Mouse (Mus musculus) thymus, adult 2 months (tissue): ENCODE measurements around the gene Bola2. TPM values are rescaled to one million over a fixed set of nuclear protein-coding genes. Genes with fewer than 3 reads are reported as not detected.
"Not testable (repeated sequence)": the region's sequence is repeated elsewhere in the genome, so short reads cannot be mapped to it uniquely, and the experiment has no call there.

Experiments used
- DNase-seq: peaks from one replicate; pipeline ENCODE4 v3.0.0; 2021
- H3K27ac ChIP-seq: fragments of 200-500 bp; 2 replicates; pipeline ENCODE4 v1.5.1; 2012; ENCODE audit warnings: low read length, control low read depth; ENCODE audit not compliant: control insufficient read depth, insufficient read depth
- H3K27me3 ChIP-seq: fragments of 200-500 bp; 2 replicates; pipeline ENCODE4 v1.6.1; 2012; ENCODE audit warnings: mild to moderate bottlenecking, low read length, moderate library complexity, mixed read lengths; ENCODE audit not compliant: control insufficient read depth, insufficient read depth
- H3K36me3 ChIP-seq: fragments of 200-500 bp; 2 replicates; pipeline ENCODE4 v1.6.1; 2012; ENCODE audit warnings: mild to moderate bottlenecking, low read length, moderate library complexity; ENCODE audit not compliant: control insufficient read depth, insufficient read depth
- H3K4me1 ChIP-seq: fragments of 200-500 bp; replicated peaks from 2 replicates; pipeline ENCODE4 v1.6.1; 2012; ENCODE audit warnings: low read length; ENCODE audit not compliant: control insufficient read depth, insufficient read depth
- H3K4me3 ChIP-seq: fragments of 200-500 bp; 2 replicates; pipeline ENCODE4 v1.5.1; 2012; ENCODE audit warnings: mild to moderate bottlenecking, low read length, control low read depth, moderate library complexity; ENCODE audit not compliant: control insufficient read depth, insufficient read depth
- CTCF ChIP-seq: fragments of 200-500 bp; IDR thresholded peaks from 2 replicates; pipeline ENCODE4 v1.5.1; 2012; ENCODE audit warnings: mild to moderate bottlenecking, control low read depth, low read length, moderate library complexity, borderline replicate concordance; ENCODE audit not compliant: control insufficient read depth, poor library complexity, insufficient read depth; ENCODE audit errors: extremely low read depth
- POLR2A ChIP-seq: fragments of 200-500 bp; IDR thresholded peaks from 2 replicates; pipeline ENCODE4 v1.6.1; 2012; ENCODE audit warnings: mild to moderate bottlenecking, low read length, control low read depth, moderate library complexity; ENCODE audit not compliant: control insufficient read depth, poor library complexity, insufficient read depth; ENCODE audit errors: extremely low read depth
- WGBS: fragments of 180-500 bp; shearing (Covaris S2); methylation state at CpG from one replicate; pipeline ENCODE4 v1.1.7; 2018; 5-methylcytosine and 5-hydroxymethylcytosine counted together
- polyA plus RNA-seq: library from polyadenylated mRNA; depleted of rRNA; stranded (reverse); fragments of >200 nt; gene quantifications from 2 replicates; pipeline ENCODE4 v1.2.3, GENCODE M21; 2012

Bola2 gene
- polyA plus RNA-seq, 1 experiment: 51.3 TPM

DNA sequence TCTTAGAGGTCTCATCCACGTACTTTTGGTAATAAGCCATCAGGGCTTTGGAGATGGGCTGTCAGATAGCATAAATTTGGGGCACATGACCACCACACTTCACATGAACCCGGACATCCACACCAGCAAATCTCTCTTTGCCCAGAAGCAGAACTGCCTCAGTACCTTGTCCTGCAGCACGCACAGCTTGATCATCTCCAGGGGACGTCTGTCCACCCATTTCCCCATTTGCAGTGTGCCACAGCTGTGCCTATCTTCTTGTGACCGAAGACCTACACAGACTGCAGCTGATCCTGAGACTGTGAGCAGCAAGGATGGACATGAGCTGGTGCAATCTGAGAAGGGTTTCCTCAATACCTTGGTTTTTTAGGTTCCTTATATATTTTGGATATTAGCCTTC is 30.5 kb downstream of the Bola2 start:
- Histone ChIP-seq H3K36me3 (no peaks in the 10 kb centered on the region), H3K4me1 (peaks cover 2% of the 10 kb centered on the region), H3K27ac (no peak overlapping the region), H3K27me3 (no peaks in the 10 kb centered on the region), H3K4me3 (no peak overlapping the region)
- DNase-seq: no peak
- 52% methylated on average over 5 of the region's 5 CpGs for WGBS
- no peak for TF ChIP-seq POLR2A

GRCm38 (mm10) chr7:126730256-126730789 is 35.1 kb downstream of the Bola2 start:
- not testable (repeated sequence) for H3K27me3 ChIP-seq, DNase-seq, H3K4me3 ChIP-seq, H3K36me3 ChIP-seq, H3K27ac ChIP-seq, H3K4me1 ChIP-seq
- 53% methylated on average over 4 of the region's 4 CpGs for WGBS

DNA sequence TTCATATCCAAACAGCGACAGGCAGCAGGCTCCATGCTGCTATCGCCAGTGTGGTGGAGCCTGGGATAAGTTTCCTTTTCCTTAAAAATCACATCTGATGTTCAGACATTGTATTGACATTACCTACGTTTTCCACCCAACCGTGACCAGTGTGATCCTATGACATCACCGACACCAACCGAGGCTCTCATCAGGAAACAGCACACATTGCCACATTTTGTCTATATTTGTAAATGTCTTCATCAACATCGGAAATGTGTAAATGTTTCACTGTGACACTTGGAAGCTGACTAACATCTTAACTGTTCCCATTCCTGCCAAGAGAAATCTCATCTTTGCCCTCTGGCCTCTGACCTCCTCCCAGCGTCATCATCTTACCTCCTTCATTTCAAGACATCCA is 40.9 kb downstream of the Bola2 start:
- Histone ChIP-seq H3K27ac (no peak overlapping the region), H3K4me3 (no peak overlapping the region), H3K27me3 (no peaks in the 10 kb centered on the region), H3K4me1 (no peaks in the 10 kb centered on the region), H3K36me3 (no peaks in the 10 kb centered on the region)
- no peak for TF ChIP-seq CTCF
- no peak for TF ChIP-seq POLR2A
- WGBS: 93% methylated on average over 8 of the region's 8 CpGs
- no peak for DNase-seq

DNA sequence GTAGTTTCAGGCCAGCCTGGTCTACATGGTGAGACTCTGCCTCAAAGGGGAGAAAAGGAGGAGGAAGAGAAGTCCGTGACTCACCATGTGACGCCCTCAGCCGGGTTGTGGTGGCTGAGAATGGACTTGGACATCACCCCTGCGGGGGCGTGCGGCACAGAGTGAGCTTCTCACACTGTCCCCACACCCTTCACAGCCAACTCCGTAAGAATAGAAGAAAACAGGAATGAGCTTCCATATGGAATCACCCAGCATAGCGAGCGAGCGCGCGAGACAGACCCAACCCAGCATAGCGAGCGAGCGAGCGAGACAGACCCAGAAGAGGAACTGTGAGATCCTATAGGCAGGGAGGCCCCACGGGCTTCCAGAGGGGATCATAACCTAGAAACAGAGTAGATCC is 44.4 kb downstream of the Bola2 start:
- WGBS: 92% methylated on average over 17 of the region's 17 CpGs
- Histone ChIP-seq H3K4me3 (no peak overlapping the region), H3K36me3 (no peaks in the 10 kb centered on the region), H3K27me3 (no peaks in the 10 kb centered on the region), H3K27ac (no peak overlapping the region), H3K4me1 (no peaks in the 10 kb centered on the region)
- no peak for DNase-seq
- TF ChIP-seq CTCF (no peak), POLR2A (no peak)

- DNase-seq: no peak
- 93% methylated on average over 13 of the region's 13 CpGs for WGBS
- TF ChIP-seq CTCF (no peak), POLR2A (no peak)
- H3K27me3 ChIP-seq: no peaks in the 10 kb centered on the region
- H3K4me1 ChIP-seq: no peaks in the 10 kb centered on the region
- H3K36me3 ChIP-seq: no peaks in the 10 kb centered on the region
- no peak overlapping the region for H3K4me3 ChIP-seq
- no peak overlapping the region for H3K27ac ChIP-seq
These were observed 45.0 kb downstream of the Bola2 start for GRCm38 (mm10) chr7:126740132-126740735.

DNA sequence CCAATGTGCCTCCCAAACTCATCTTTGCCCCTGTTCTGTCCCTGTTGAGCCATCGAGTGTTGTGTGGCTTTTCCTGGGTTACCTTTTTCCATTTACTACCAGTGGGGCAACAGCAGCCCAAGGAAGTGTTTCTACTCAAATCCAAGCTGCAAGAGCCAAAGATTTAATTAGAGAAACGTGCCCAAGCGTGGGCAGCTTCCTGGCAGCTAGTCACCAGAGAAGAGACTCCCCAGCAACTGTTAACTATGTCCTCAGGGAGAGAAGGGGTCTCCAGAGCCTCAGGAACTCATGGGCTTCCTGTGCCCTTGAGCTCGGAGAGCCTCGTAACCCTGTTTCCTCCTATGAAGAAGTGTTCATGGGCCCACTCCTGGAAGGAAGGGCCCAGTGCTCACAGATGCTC is 45.8 kb downstream of the Bola2 start:
- 85% methylated on average over 5 of the region's 5 CpGs for WGBS
- DNase-seq: no peak
- TF ChIP-seq POLR2A (no peak), CTCF (no peak)
- no peaks in the 10 kb centered on the region for H3K36me3 ChIP-seq
- H3K4me3 ChIP-seq: no peak overlapping the region
- H3K4me1 ChIP-seq: no peaks in the 10 kb centered on the region
- H3K27me3 ChIP-seq: no peaks in the 10 kb centered on the region
- H3K27ac ChIP-seq: no peak overlapping the region

DNA sequence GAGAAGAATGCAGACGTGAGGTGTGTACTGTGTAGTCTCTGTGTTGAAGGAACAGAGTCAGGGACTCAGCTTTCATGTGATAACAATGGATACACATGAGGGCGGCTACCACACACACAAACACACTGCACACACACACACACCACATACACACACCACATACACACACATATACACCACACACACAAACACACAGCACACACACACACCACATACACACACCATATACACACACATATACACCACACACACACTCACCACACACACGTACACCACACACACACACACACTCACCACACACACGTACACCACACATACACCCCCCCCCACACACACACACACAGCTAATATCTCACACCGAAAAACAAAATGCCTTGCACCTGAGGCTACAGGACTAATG is 46.3 kb downstream of the Bola2 start:
- Histone ChIP-seq H3K4me3 (no peak overlapping the region), H3K36me3 (no peaks in the 10 kb centered on the region), H3K27me3 (no peaks in the 10 kb centered on the region), H3K4me1 (no peaks in the 10 kb centered on the region), H3K27ac (no peak overlapping the region)
- DNase-seq: no peak
- TF ChIP-seq CTCF (no peak), POLR2A (no peak)
- WGBS: 97% methylated on average over 5 of the region's 5 CpGs
